In the genomic region with DNA sequence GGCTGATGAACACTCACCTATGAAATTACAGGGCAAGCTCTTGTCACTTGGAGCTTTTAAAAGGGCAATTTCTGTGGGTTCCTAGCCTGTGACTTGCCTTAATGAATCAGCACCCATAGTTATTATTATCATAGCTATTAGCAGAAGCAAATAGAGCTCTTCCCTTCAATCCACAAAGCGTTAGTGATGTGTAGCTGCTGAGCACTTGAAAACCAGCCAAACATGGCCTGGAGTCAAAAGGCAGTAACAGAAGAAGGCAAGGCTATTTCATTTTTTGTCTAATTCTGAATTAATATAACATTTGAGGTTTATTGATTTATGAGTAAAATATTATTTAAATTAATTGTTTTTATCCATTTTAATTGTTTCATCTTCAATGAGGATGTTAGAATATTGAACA, we compare ENCODE assay signal across 18 mouse cellular contexts.
"Had no signal": no experiment of that assay in that cellular context is flagged by ENCODE, and none has a peak within 500 bp of the region (broad histone marks: within the 10 kb centered on the region; RNA-seq: fewer than 3 reads in every experiment).

No protein-coding gene starts in this region.

- H3K9me3 ChIP-seq: limb, embryonic 10.5 days; limb, embryonic 13.5 days; liver, embryonic 12.5 days; liver, embryonic 15.5 days; lung, embryonic 15.5 days had no signal

- ATAC-seq: inflammation-experienced regulatory T-cells, adult 6 months; intestine, embryonic 16.5 days; liver, embryonic 12.5 days had no signal

- H3K36me3 ChIP-seq: limb, embryonic 10.5 days; limb, embryonic 13.5 days; liver, embryonic 12.5 days; liver, embryonic 15.5 days; lung, embryonic 15.5 days had no signal

- H3K9ac ChIP-seq: limb, embryonic 13.5 days; liver, embryonic 12.5 days; liver, embryonic 15.5 days; lung, embryonic 15.5 days had no signal

- DNase-seq: kidney, adult 18-20 months; kidney, postnatal 25 days; layer of hippocampus, postnatal 36 days; liver; midbrain, embryonic 14.5 days; thymus, adult 2 months; thymus, postnatal 14 days; thymus, postnatal 4 days had no signal

- H3K27me3 ChIP-seq: limb, embryonic 13.5 days; liver, embryonic 12.5 days; liver, embryonic 15.5 days; lung, embryonic 15.5 days had no signal

- H3K4me2 ChIP-seq: limb, embryonic 13.5 days; liver, embryonic 12.5 days; liver, embryonic 15.5 days; lung, embryonic 15.5 days; midbrain, embryonic 11.5 days had no signal

- H3K4me1 ChIP-seq: liver, embryonic 12.5 days; liver, embryonic 15.5 days; lung, embryonic 15.5 days had no signal

- H3K4me3 ChIP-seq: left cerebral cortex, adult 2 months; limb, embryonic 10.5 days; limb, embryonic 13.5 days; liver, embryonic 12.5 days; liver, embryonic 15.5 days; lung, embryonic 15.5 days had no signal

- H3K27ac ChIP-seq: kidney, postnatal 0 days; left cerebral cortex, adult 2 months; limb, embryonic 10.5 days; limb, embryonic 13.5 days; liver, embryonic 12.5 days; liver, embryonic 15.5 days; lung, embryonic 15.5 days had no signal
